Mouse (Mus musculus) heart, postnatal 0 days (tissue): ENCODE results near the gene Stard8. TPM values are rescaled to one million over a fixed set of nuclear protein-coding genes. Genes with fewer than 3 reads are reported as not detected.

Source experiments
- ATAC-seq: fragments of 200-750 bp; cut with Nextera tagmentation; 2 replicates; pipeline ENCODE4 v1.8.0; 2017; ENCODE audit warnings: low read depth, moderate number of reproducible peaks, moderate library complexity; ENCODE audit not compliant: insufficient read depth
- DNase-seq: peaks from one replicate; pipeline ENCODE4 v3.0.0-alpha.2; 2016; ENCODE audit warnings: low spot score
- H3K27ac ChIP-seq: fragments of 300-500 bp; sonication (generic); 2 replicates; pipeline ENCODE4 v1.5.1; 2014; ENCODE audit warnings: low read depth, mild to moderate bottlenecking
- H3K27me3 ChIP-seq: fragments of 300-500 bp; sonication (generic); 2 replicates; pipeline ENCODE4 v1.6.1; 2014; ENCODE audit warnings: low read length, mixed read lengths; ENCODE audit not compliant: control insufficient read depth, insufficient read depth
- H3K36me3 ChIP-seq: fragments of 300-500 bp; sonication (generic); replicated peaks from 2 replicates; pipeline ENCODE4 v1.6.1; 2014; ENCODE audit warnings: low read length, mixed read lengths; ENCODE audit not compliant: control insufficient read depth, insufficient read depth
- H3K4me1 ChIP-seq: fragments of 300-500 bp; sonication (generic); 2 replicates; pipeline ENCODE4 v1.6.1; 2014; ENCODE audit warnings: antibody characterized with exemption; ENCODE audit not compliant: control insufficient read depth, insufficient read depth
- H3K4me2 ChIP-seq: fragments of 300-500 bp; sonication (generic); 2 replicates; pipeline ENCODE4 v1.6.1; 2014; ENCODE audit warnings: low read depth, mild to moderate bottlenecking, low read length, moderate library complexity
- H3K4me3 ChIP-seq: fragments of 300-500 bp; sonication (generic); 2 replicates; pipeline ENCODE4 v1.5.1; 2014; ENCODE audit warnings: low read depth, low read length
- H3K9ac ChIP-seq: fragments of 300-500 bp; sonication (generic); replicated peaks from 2 replicates; pipeline ENCODE4 v1.6.1; 2014; ENCODE audit warnings: low read depth, low read length, mixed read lengths
- H3K9me3 ChIP-seq: fragments of 300-500 bp; sonication (generic); replicated peaks from 2 replicates; pipeline ENCODE4 v1.6.1; 2016; ENCODE audit warnings: low read length; ENCODE audit not compliant: control insufficient read depth
- CTCF ChIP-seq: IDR thresholded peaks from 2 replicates; pipeline ENCODE4 v1.5.1; 2016; ENCODE audit warnings: antibody characterized with exemption, control low read depth, low read depth
- EP300 ChIP-seq: IDR thresholded peaks from 2 replicates; pipeline ENCODE4 v1.6.1; 2016; ENCODE audit warnings: antibody characterized with exemption, low read depth
- WGBS: fragments of 180-500 bp; shearing (Covaris S2); extraction: QIAGEN DNeasy Blood & Tissue Kit; methylation state at CpG from one replicate; pipeline ENCODE4 v1.1.7; 2014; 5-methylcytosine and 5-hydroxymethylcytosine counted together
- polyA plus RNA-seq: library from polyadenylated mRNA; unstranded; fragments of >200 nt; fragmentation: Nextera tagmentation; extraction: Ambion mirVana; gene quantifications from 2 replicates; pipeline ENCODE4 v1.2.1, GENCODE M21; 2015
- total RNA-seq: library from RNA; depleted of rRNA; stranded (reverse); fragments of >200 nt; gene quantifications from 2 replicates; pipeline ENCODE4 v1.2.3, GENCODE M21; 2014; ENCODE audit warnings: low replicate concordance

Gene Stard8
- total and polyA plus RNA-seq, 2 experiments from 2014 or later, result 14.5 to 42.0 TPM

GRCm38 (mm10) chrX:99057772-99058440, 54.9 kb downstream of the Stard8 start:
- Histone ChIP-seq H3K27ac (no peak overlapping the region), H3K4me2 (no peak overlapping the region), H3K9ac (no peak overlapping the region), H3K36me3 (0 out of 2 replicates have a peak, but pooled peaks cover 6% of the 10 kb centered on the region), H3K4me3 (no peak overlapping the region), H3K9me3 (no peaks in the 10 kb centered on the region), H3K4me1 (peaks cover 12% of the 10 kb centered on the region; the same call in 1 of the 2 replicates), H3K27me3 (no peaks in the 10 kb centered on the region)
- TF ChIP-seq EP300, result no peak
- no peak for TF ChIP-seq CTCF
- no peak for ATAC-seq
- no peak for DNase-seq
- 48% methylated on average over 6 of the region's 6 CpGs for WGBS

GRCm38 (mm10) chrX:99059119-99059518, 56.1 kb downstream of the Stard8 start:
- DNase-seq (peak; percentile 35), ATAC-seq (no peak)

DNA sequence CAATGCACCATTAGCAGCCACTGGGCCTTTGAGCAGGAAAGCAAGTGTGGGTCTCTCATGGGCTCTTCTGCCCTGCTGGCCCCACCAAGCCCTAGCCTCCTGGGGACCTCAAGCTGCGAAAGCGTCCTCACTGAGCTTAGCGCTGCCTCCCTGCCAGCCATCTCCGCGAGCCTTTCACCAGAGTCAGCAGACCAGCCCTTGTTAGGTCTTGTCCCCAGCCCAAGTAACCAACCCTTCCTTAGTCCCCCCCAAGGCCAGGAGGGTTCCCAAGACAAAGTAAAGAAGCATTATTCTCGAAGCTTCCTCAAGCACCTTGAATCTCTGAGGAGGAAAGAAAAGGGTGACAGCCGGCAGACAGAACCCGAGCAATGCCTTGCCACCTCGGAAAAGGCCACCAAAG, 62.5 kb downstream of the Stard8 start:
- H3K27ac ChIP-seq, result no peak overlapping the region
- ATAC-seq (no peak), DNase-seq (no peak)
- H3K9me3 ChIP-seq, result no peaks in the 10 kb centered on the region
- H3K27me3 ChIP-seq, result no peaks in the 10 kb centered on the region
- H3K9ac ChIP-seq, result no peak overlapping the region
- H3K4me2 ChIP-seq, result no peak overlapping the region
- no peaks in the 10 kb centered on the region for H3K4me1 ChIP-seq
- 92% methylated on average over 9 of the region's 9 CpGs for WGBS
- H3K36me3 ChIP-seq, result peaks cover 53% of the 10 kb centered on the region
- H3K4me3 ChIP-seq, result no peak overlapping the region
- no peak for TF ChIP-seq CTCF

More at GRCm38 (mm10) chrX:99059119-99059518, 56.1 kb downstream of the Stard8 start:
- 0 out of 2 replicates have a peak, but pooled peaks cover under 1% of the 10 kb centered on the region for H3K4me1 ChIP-seq
- H3K27me3 ChIP-seq, result no peaks in the 10 kb centered on the region
- H3K4me2 ChIP-seq, result no peak overlapping the region
- H3K4me3 ChIP-seq, result no peak overlapping the region
- no peak overlapping the region for H3K27ac ChIP-seq
- no peak overlapping the region for H3K9ac ChIP-seq
- TF ChIP-seq EP300 (no peak), CTCF (peak; percentile 59)
- peaks cover 16% of the 10 kb centered on the region; the same call in 1 of the 2 replicates for H3K36me3 ChIP-seq
- WGBS, result 28% methylated on average over 4 of the region's 4 CpGs
- no peaks in the 10 kb centered on the region for H3K9me3 ChIP-seq

DNA sequence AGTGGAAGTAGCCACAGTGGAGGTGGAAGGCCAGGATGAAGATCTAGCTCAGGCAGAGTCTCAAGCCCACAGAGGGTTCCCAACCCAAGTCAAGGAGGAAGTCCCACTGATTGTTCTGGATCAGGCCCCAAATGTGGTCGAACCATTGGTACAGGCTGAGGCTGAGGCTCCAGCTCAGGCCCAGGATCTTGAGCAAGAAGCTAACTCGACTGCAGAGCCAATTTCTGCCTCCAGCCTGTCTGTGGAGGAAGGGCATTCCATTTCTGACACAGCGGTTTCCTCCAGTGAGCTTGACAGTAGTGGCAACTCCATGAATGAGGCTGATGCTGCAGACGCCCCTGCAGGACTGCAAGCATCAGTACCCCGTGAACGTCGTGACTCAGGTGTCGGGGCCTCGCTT, 63.5 kb downstream of the Stard8 start:
- Histone ChIP-seq H3K27me3 (no peaks in the 10 kb centered on the region), H3K27ac (no peak overlapping the region), H3K4me2 (no peak overlapping the region), H3K9me3 (no peaks in the 10 kb centered on the region), H3K4me1 (no peaks in the 10 kb centered on the region), H3K4me3 (no peak overlapping the region), H3K36me3 (peaks cover 56% of the 10 kb centered on the region), H3K9ac (no peak overlapping the region)
- no peak for DNase-seq
- WGBS, result 81% methylated on average over 9 of the region's 9 CpGs
- no peak for TF ChIP-seq EP300
- ATAC-seq, result no peak

DNA sequence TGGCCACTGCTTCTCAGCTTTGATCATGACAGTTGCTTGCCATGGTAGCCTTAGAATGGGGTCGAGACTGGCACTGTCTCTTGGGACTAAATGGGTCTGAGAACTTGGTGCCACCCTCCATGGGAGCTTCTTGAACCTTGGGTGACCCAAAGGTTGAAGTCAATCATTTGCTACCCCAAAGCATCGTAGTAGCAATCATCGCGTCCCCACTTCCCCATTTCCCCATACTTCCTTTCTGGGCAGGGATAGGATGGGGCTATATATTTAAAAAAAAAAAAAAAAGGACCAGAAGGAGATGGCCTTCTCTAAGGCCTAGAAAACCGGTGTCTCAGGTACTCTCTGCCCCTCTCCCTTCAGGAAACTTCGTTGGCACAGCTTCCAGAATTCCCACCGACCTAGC, 64.2 kb downstream of the Stard8 start:
- DNase-seq (no peak), ATAC-seq (no peak)
- H3K4me1 ChIP-seq, result no peaks in the 10 kb centered on the region
- H3K4me2 ChIP-seq, result no peak overlapping the region
- H3K9me3 ChIP-seq, result no peaks in the 10 kb centered on the region
- 76% methylated on average over 7 of the region's 7 CpGs for WGBS
- peaks cover 60% of the 10 kb centered on the region for H3K36me3 ChIP-seq
- H3K27ac ChIP-seq, result no peak overlapping the region
- TF ChIP-seq CTCF, result no peak
- H3K4me3 ChIP-seq, result no peak overlapping the region
- H3K27me3 ChIP-seq, result no peaks in the 10 kb centered on the region
- no peak overlapping the region for H3K9ac ChIP-seq

DNA sequence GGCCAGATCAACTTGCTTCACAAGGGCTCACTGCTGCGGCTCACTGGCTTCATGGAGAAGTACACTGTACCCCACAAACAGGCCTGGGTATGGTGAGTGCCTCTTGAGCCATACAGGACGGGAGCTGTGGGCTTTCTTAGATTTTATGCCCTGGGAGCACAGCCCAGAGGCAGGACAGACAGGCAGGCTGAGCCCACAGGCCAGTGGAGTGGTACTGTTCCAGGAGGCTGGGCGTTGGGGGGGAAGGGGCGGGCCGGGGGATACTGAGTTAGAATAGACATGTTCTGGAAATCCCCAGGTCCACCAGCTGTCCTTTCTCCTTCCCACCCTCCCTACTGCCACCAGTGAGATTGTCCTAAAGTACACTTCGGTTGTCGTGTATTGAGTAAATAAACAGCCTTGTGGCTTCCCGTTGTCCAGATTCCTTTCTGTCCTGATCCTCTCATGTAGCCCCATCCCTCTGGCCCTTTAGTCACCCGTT, 64.7 kb downstream of the Stard8 start:
- no peak overlapping the region for H3K4me2 ChIP-seq
- no peak overlapping the region for H3K4me3 ChIP-seq
- H3K36me3 ChIP-seq, result peaks cover 60% of the 10 kb centered on the region
- H3K9me3 ChIP-seq, result no peaks in the 10 kb centered on the region
- no peaks in the 10 kb centered on the region for H3K4me1 ChIP-seq
- TF ChIP-seq EP300, result no peak
- TF ChIP-seq CTCF, result no peak
- H3K27ac ChIP-seq, result no peak overlapping the region
- ATAC-seq, result no peak
- WGBS, result 73% methylated on average over 9 of the region's 9 CpGs
- H3K27me3 ChIP-seq, result no peaks in the 10 kb centered on the region
- DNase-seq, result no peak
- H3K9ac ChIP-seq, result no peak overlapping the region
